Mouse (Mus musculus): Measurements from ENCODE around the gene Eps15. TPM values are rescaled to one million over a fixed set of nuclear protein-coding genes. Genes with fewer than 3 reads are reported as not detected.

Gene Eps15
- polyA plus RNA-seq, 1 experiment: 135 TPM

- WGBS: 85% methylated on average over 5 of the region's 5 CpGs
- no peak for DNase-seq
- Histone ChIP-seq H3K4me3 (replicated peaks; ENCODE audit: insufficient read depth, low read depth, low read length) (no peak overlapping the region), H3K27me3 (ENCODE audit: control insufficient read depth, insufficient read depth, low read length) (no peaks in the 10 kb centered on the region), H3K27ac (ENCODE audit: insufficient read depth, low read length) (no peak overlapping the region), H3K4me1 (ENCODE audit: control insufficient read depth, insufficient read depth, low read length) (no peaks in the 10 kb centered on the region)
- TF ChIP-seq POLR2A (IDR thresholded peaks at IDR 0.05; ENCODE audit: borderline replicate concordance, insufficient read depth, low read length): no peak
- no peak for TF ChIP-seq CTCF (IDR thresholded peaks at IDR 0.05; ENCODE audit: borderline replicate concordance, insufficient read depth, low read depth, low read length)
Measured at GRCm38 (mm10) chr4:109412233-109412632, 132.2 kb downstream of the Eps15 start.

GRCm38 (mm10) chr4:109417998-109418397 lies 137.9 kb downstream of the Eps15 start:
- TF ChIP-seq CTCF (IDR thresholded peaks at IDR 0.05; ENCODE audit: borderline replicate concordance, insufficient read depth, low read depth, low read length) (no peak), POLR2A (IDR thresholded peaks at IDR 0.05; ENCODE audit: borderline replicate concordance, insufficient read depth, low read length) (no peak)
- no peak for DNase-seq
- 77% methylated on average over 1 of the region's 1 CpGs for WGBS
- Histone ChIP-seq H3K27me3 (ENCODE audit: control insufficient read depth, insufficient read depth, low read length) (no peaks in the 10 kb centered on the region), H3K4me1 (ENCODE audit: control insufficient read depth, insufficient read depth, low read length) (no peaks in the 10 kb centered on the region), H3K4me3 (replicated peaks; ENCODE audit: insufficient read depth, low read depth, low read length) (no peak overlapping the region), H3K27ac (ENCODE audit: insufficient read depth, low read length) (no peak overlapping the region)

- no peaks in the 10 kb centered on the region for H3K27me3 ChIP-seq (ENCODE audit: control insufficient read depth, insufficient read depth, low read length)
- DNase-seq: no peak
- 32% methylated on average over 3 of the region's 3 CpGs for WGBS
- H3K4me1 ChIP-seq (ENCODE audit: control insufficient read depth, insufficient read depth, low read length): no peaks in the 10 kb centered on the region
- TF ChIP-seq POLR2A (IDR thresholded peaks at IDR 0.05; ENCODE audit: borderline replicate concordance, insufficient read depth, low read length): no peak
- no peak for TF ChIP-seq CTCF (IDR thresholded peaks at IDR 0.05; ENCODE audit: borderline replicate concordance, insufficient read depth, low read depth, low read length)
- no peak overlapping the region for H3K4me3 ChIP-seq (replicated peaks; ENCODE audit: insufficient read depth, low read depth, low read length)
- no peak overlapping the region for H3K27ac ChIP-seq (ENCODE audit: insufficient read depth, low read length)
Measured at GRCm38 (mm10) chr4:109419017-109419416, 138.9 kb downstream of the Eps15 start.

- no peak for DNase-seq
- TF ChIP-seq POLR2A (IDR thresholded peaks at IDR 0.05; ENCODE audit: borderline replicate concordance, insufficient read depth, low read length) (no peak), CTCF (IDR thresholded peaks at IDR 0.05; ENCODE audit: borderline replicate concordance, insufficient read depth, low read depth, low read length) (no peak)
- Histone ChIP-seq H3K27me3 (ENCODE audit: control insufficient read depth, insufficient read depth, low read length) (no peaks in the 10 kb centered on the region), H3K4me3 (replicated peaks; ENCODE audit: insufficient read depth, low read depth, low read length) (no peak overlapping the region), H3K4me1 (ENCODE audit: control insufficient read depth, insufficient read depth, low read length) (no peaks in the 10 kb centered on the region), H3K27ac (ENCODE audit: insufficient read depth, low read length) (no peak overlapping the region)
- WGBS: 84% methylated on average over 4 of the region's 4 CpGs
Measured at GRCm38 (mm10) chr4:109419563-109419962, 139.5 kb downstream of the Eps15 start.

- no peaks in the 10 kb centered on the region for H3K27me3 ChIP-seq (ENCODE audit: control insufficient read depth, insufficient read depth, low read length)
- WGBS: 74% methylated on average over 8 of the region's 8 CpGs
- no peak for TF ChIP-seq CTCF (IDR thresholded peaks at IDR 0.05; ENCODE audit: borderline replicate concordance, insufficient read depth, low read depth, low read length)
- no peak for TF ChIP-seq POLR2A (IDR thresholded peaks at IDR 0.05; ENCODE audit: borderline replicate concordance, insufficient read depth, low read length)
- no peaks in the 10 kb centered on the region for H3K4me1 ChIP-seq (ENCODE audit: control insufficient read depth, insufficient read depth, low read length)
- no peak overlapping the region for H3K27ac ChIP-seq (ENCODE audit: insufficient read depth, low read length)
- H3K4me3 ChIP-seq (replicated peaks; ENCODE audit: insufficient read depth, low read depth, low read length): no peak overlapping the region
- DNase-seq: no peak
Measured at GRCm38 (mm10) chr4:109420138-109420795, 140.2 kb downstream of the Eps15 start.

GRCm38 (mm10) chr4:109421608-109422007 lies 141.5 kb downstream of the Eps15 start:
- H3K27me3 ChIP-seq (ENCODE audit: control insufficient read depth, insufficient read depth, low read length): no peaks in the 10 kb centered on the region
- no peaks in the 10 kb centered on the region for H3K4me1 ChIP-seq (ENCODE audit: control insufficient read depth, insufficient read depth, low read length)
- WGBS: 87% methylated on average over 7 of the region's 7 CpGs
- H3K27ac ChIP-seq (ENCODE audit: insufficient read depth, low read length): no peak overlapping the region
- no peak overlapping the region for H3K4me3 ChIP-seq (replicated peaks; ENCODE audit: insufficient read depth, low read depth, low read length)
- no peak for DNase-seq
- TF ChIP-seq CTCF (IDR thresholded peaks at IDR 0.05; ENCODE audit: borderline replicate concordance, insufficient read depth, low read depth, low read length): no peak
- TF ChIP-seq POLR2A (IDR thresholded peaks at IDR 0.05; ENCODE audit: borderline replicate concordance, insufficient read depth, low read length): no peak

- WGBS: 80% methylated on average over 6 of the region's 6 CpGs
- H3K27ac ChIP-seq (ENCODE audit: insufficient read depth, low read length): no peak overlapping the region
- H3K4me1 ChIP-seq (ENCODE audit: control insufficient read depth, insufficient read depth, low read length): no peaks in the 10 kb centered on the region
- H3K27me3 ChIP-seq (ENCODE audit: control insufficient read depth, insufficient read depth, low read length): no peaks in the 10 kb centered on the region
- TF ChIP-seq CTCF (IDR thresholded peaks at IDR 0.05; ENCODE audit: borderline replicate concordance, insufficient read depth, low read depth, low read length): no peak
- TF ChIP-seq POLR2A (IDR thresholded peaks at IDR 0.05; ENCODE audit: borderline replicate concordance, insufficient read depth, low read length): no peak
- no peak for DNase-seq
- no peak overlapping the region for H3K4me3 ChIP-seq (replicated peaks; ENCODE audit: insufficient read depth, low read depth, low read length)
Measured at GRCm38 (mm10) chr4:109422436-109422835, 142.4 kb downstream of the Eps15 start.

- no peak for DNase-seq
- Histone ChIP-seq H3K27ac (ENCODE audit: insufficient read depth, low read length) (no peak overlapping the region), H3K27me3 (ENCODE audit: control insufficient read depth, insufficient read depth, low read length) (no peaks in the 10 kb centered on the region), H3K4me3 (replicated peaks; ENCODE audit: insufficient read depth, low read depth, low read length) (no peak overlapping the region), H3K4me1 (ENCODE audit: control insufficient read depth, insufficient read depth, low read length) (no peaks in the 10 kb centered on the region)
- TF ChIP-seq CTCF (IDR thresholded peaks at IDR 0.05; ENCODE audit: borderline replicate concordance, insufficient read depth, low read depth, low read length): no peak
- TF ChIP-seq POLR2A (IDR thresholded peaks at IDR 0.05; ENCODE audit: borderline replicate concordance, insufficient read depth, low read length): no peak
- whole genome bisulfite sequencing: 52% methylated on average over 2 of the region's 2 CpGs
Measured at GRCm38 (mm10) chr4:109423438-109423837, 143.4 kb downstream of the Eps15 start.

Data from cerebellum, adult 2 months (tissue).